In the genomic region with DNA sequence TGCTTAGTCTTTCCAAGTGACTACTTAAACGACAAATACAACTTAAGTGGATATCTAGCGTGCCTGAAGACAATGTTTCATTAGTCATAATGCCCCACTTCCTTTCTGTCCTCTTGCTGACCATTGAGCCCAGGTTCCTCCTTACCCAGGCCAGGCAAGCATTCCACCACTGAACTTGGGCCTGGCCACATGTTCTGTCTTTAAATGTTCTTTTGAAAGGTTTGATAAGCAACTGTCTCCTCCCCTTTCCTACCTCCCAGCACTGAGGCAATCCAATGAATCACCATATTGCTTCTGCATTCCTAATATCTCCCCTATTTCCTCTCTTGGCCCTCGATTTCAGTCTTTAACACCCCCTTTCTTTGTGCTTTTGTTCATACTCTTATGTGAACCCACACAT, we compare ENCODE assay signal across 18 mouse cellular contexts.
"Had no signal": no experiment of that assay in that cellular context is flagged by ENCODE, and none has a peak within 500 bp of the region (broad histone marks: within the 10 kb centered on the region; RNA-seq: fewer than 3 reads in every experiment).

No protein-coding gene starts in this region.

- H3K4me3 ChIP-seq: kidney, embryonic 15.5 days; layer of hippocampus, adult 2 months; left cerebral cortex, adult 2 months; liver, embryonic 13.5 days; neural tube, embryonic 12.5 days; neural tube, embryonic 15.5 days had no signal

- H3K27me3 ChIP-seq: kidney, embryonic 15.5 days; liver, embryonic 13.5 days; neural tube, embryonic 12.5 days; neural tube, embryonic 15.5 days had no signal

- H3K27ac ChIP-seq: kidney, embryonic 15.5 days; layer of hippocampus, adult 2 months; left cerebral cortex, adult 2 months; liver, embryonic 13.5 days; neural tube, embryonic 12.5 days; neural tube, embryonic 15.5 days had no signal

- H3K4me1 ChIP-seq: kidney, embryonic 15.5 days; neural tube, embryonic 12.5 days; neural tube, embryonic 15.5 days had no signal

- H3K4me2 ChIP-seq: kidney, embryonic 15.5 days; liver, embryonic 13.5 days; lung, embryonic 14.5 days; midbrain, embryonic 11.5 days; neural tube, embryonic 12.5 days; neural tube, embryonic 15.5 days had no signal

- DNase-seq: kidney, adult 11 months; kidney, adult 8-10 months; kidney, postnatal 25 days; layer of hippocampus, adult 9-11 months; liver, embryonic 13.5 days; lung, embryonic 14.5 days; midbrain, embryonic 14.5 days; right cerebral cortex, adult 18-20 months; right cerebral cortex, postnatal 25 days; thymus, adult 18-20 months; thymus, postnatal 36 days had no signal

- ATAC-seq: lung, postnatal 0 days had no signal

- H3K9ac ChIP-seq: kidney, embryonic 15.5 days; liver, embryonic 13.5 days; lung, embryonic 14.5 days; neural tube, embryonic 12.5 days; neural tube, embryonic 15.5 days had no signal

- H3K9me3 ChIP-seq: kidney, embryonic 15.5 days; liver, embryonic 13.5 days; neural tube, embryonic 12.5 days; neural tube, embryonic 15.5 days had no signal

- H3K36me3 ChIP-seq: kidney, embryonic 15.5 days; liver, embryonic 13.5 days; neural tube, embryonic 12.5 days; neural tube, embryonic 15.5 days had no signal
